Mouse (Mus musculus): ENCODE data around the gene Abhd5.

Abhd5 gene

GRCm38 (mm10) chr9:122347882-122348281, 3.5 kb upstream of the Abhd5 start:
- no peak for DNase-seq (ENCODE audit: low spot score)

- DNase-seq (ENCODE audit: low spot score), result no peak
Observed at GRCm38 (mm10) chr9:122349286-122349685, 2.1 kb upstream of the Abhd5 start.

- no peak for DNase-seq (ENCODE audit: low spot score)
Observed at GRCm38 (mm10) chr9:122350396-122351130, 845 bp upstream of the Abhd5 start.

- peak; percentile 62 for DNase-seq (ENCODE audit: low spot score)
Observed at GRCm38 (mm10) chr9:122352025-122352392, 601 bp downstream of the Abhd5 start.

GRCm38 (mm10) chr9:122352911-122353310, 1.5 kb downstream of the Abhd5 start:
- DNase-seq (ENCODE audit: low spot score), result peak; percentile 40

- DNase-seq (ENCODE audit: low spot score), result no peak
Observed at GRCm38 (mm10) chr9:122354240-122354639, 2.8 kb downstream of the Abhd5 start.

GRCm38 (mm10) chr9:122357073-122357472, 5.7 kb downstream of the Abhd5 start:
- peak; percentile 57 for DNase-seq (ENCODE audit: low spot score)

- peak; percentile 41 for DNase-seq (ENCODE audit: low spot score)
Observed at GRCm38 (mm10) chr9:122357626-122358025, 6.2 kb downstream of the Abhd5 start.

GRCm38 (mm10) chr9:122364171-122364570, 12.8 kb downstream of the Abhd5 start:
- no peak for DNase-seq (ENCODE audit: low spot score)

- DNase-seq (ENCODE audit: low spot score), result no peak
Observed at GRCm38 (mm10) chr9:122370292-122370794, 18.9 kb downstream of the Abhd5 start.

- no peak for DNase-seq (ENCODE audit: low spot score)
Observed at GRCm38 (mm10) chr9:122372506-122372905, 21.1 kb downstream of the Abhd5 start.

GRCm38 (mm10) chr9:122372991-122373390, 21.6 kb downstream of the Abhd5 start:
- no peak for DNase-seq (ENCODE audit: low spot score)

GRCm38 (mm10) chr9:122378986-122379385, 27.6 kb downstream of the Abhd5 start:
- DNase-seq (ENCODE audit: low spot score), result no peak

- DNase-seq (ENCODE audit: low spot score), result no peak
Observed at GRCm38 (mm10) chr9:122380959-122381358, 29.6 kb downstream of the Abhd5 start.

- DNase-seq (ENCODE audit: low spot score), result no peak
Observed at GRCm38 (mm10) chr9:122382006-122382405, 30.6 kb downstream of the Abhd5 start.

GRCm38 (mm10) chr9:122386015-122386414, 34.6 kb downstream of the Abhd5 start:
- no peak for DNase-seq (ENCODE audit: low spot score)

- DNase-seq (ENCODE audit: low spot score), result no peak
Observed at GRCm38 (mm10) chr9:122389287-122389920, 38.0 kb downstream of the Abhd5 start.

- peak; percentile 72 for DNase-seq (ENCODE audit: low spot score)
Observed at GRCm38 (mm10) chr9:122395816-122396215, 44.4 kb downstream of the Abhd5 start.

GRCm38 (mm10) chr9:122397156-122397555, 45.7 kb downstream of the Abhd5 start:
- no peak for DNase-seq (ENCODE audit: low spot score)

- DNase-seq (ENCODE audit: low spot score), result no peak
Observed at GRCm38 (mm10) chr9:122398746-122399145, 47.3 kb downstream of the Abhd5 start.

- DNase-seq (ENCODE audit: low spot score), result no peak
Observed at GRCm38 (mm10) chr9:122401239-122401638, 49.8 kb downstream of the Abhd5 start.

- no peak for DNase-seq (ENCODE audit: low spot score)
Observed at GRCm38 (mm10) chr9:122410437-122411175, 59.2 kb downstream of the Abhd5 start.

- DNase-seq (ENCODE audit: low spot score), result no peak
Observed at GRCm38 (mm10) chr9:122414648-122415047, 63.2 kb downstream of the Abhd5 start.
